Mouse (Mus musculus) left cerebral cortex, postnatal 10 days (tissue): ENCODE measurements around the gene Erap1. TPM values are rescaled to one million over a fixed set of nuclear protein-coding genes. Genes with fewer than 3 reads are reported as not detected.
"Not testable (repeated sequence)": the region's sequence is repeated elsewhere in the genome, so short reads cannot be mapped to it uniquely, and the experiment has no call there.

Source experiments
- DNase-seq, 2 experiments: peaks; one replicate each; pipeline ENCODE4 v3.0.0; 2021 to 2022; ENCODE audit warnings: low spot score in 2 of 2, mixed read lengths in 1 of 2; ENCODE audit errors: extremely low spot score in 1 of 2
- intact Hi-C: fragments of 180-260 bp; cut with DNase I; formaldehyde crosslinking; loops from one replicate; pipeline ENCODE4 v1.15.1; 2025
- total RNA-seq, 2 experiments: library from RNA; stranded (reverse); gene quantifications; 2 replicates each; pipeline ENCODE4 v1.2.3; 2021

Gene Erap1
- 10 to 100 TPM in 1 of 2 experiments, 1 to 10 TPM in 1; 9.9 to 10.5 TPM for total RNA-seq

DNA sequence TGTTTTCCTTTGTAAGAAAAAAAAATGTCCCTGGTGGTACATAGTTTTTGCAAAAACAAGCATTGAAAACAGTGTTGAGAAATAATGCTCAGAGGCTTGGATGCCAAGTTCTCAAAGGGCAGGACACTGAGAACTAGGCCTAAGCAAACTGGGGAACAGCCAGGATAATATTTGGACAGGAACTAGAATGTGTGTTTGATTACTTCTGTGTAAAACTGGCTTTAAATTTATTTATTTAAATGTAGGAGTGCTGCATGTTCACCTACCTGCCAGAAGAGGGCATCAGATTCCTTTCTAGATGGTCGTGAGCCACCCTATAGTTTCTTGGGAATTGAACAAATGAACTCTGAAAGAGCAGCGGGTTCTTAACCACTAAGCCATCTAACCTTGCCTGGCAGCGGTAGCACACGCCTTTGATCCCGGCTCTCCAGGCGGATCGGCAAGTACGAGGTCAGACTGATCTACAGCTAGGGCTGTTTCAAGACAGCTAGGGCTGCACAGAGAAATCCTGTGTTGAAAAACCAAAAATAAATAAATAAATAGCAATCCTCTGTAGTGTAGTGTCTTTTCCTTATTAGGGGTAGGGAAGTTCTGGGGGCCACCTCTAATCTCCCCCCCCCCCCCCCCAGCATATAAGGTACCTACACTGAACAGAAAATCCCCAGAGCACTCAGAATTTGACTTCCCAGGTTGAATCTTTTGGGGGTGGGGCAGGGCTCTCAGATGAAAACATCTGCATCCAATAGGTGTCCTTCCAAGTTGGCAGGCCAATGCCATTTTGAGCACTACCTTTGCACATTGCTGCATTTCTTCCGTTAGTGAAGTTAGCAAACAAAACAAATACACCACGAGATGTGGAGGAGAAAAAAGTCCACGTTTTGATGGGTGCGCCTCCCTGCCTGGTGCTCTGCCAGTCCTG lies at the start of gene Erap1:
TSS of gene Erap1 (plus strand) at position 776 of the 919 bp plus-strand sequence.
- intact Hi-C loops: loop anchor here (1.0 to 5.0 kb wide), 2 partner anchors 215 to 563 kb away; no protein-coding TSS in a partner anchor

DNA sequence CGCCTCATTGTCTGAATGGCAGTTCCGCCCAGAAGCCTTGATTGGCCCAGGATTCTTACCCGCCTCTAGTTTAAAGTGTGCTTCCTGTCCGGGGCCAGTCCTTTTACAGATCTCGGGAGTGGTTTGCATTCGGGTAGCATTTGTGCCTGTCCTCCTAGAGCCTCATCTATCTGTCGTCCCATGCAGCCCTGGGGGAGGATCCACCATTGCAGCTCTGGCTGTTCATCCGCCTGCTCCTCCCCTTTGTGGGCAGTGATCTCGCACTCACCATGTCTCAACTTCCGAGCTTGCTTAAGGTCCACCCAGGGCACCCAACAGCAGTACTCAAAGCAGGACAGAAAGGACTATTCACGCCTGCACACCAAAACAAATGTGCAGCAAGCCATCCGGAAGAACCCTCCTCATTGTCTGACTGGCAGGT lies 48.0 kb upstream of the Erap1 start:
- peak in 1 of 2 experiments; percentile 20 for DNase-seq
- intact Hi-C loops: not testable (repeated sequence)

More for the DNA sequence above, at the start of gene Erap1:
- DNase-seq: peak; percentile 22 to 50

DNA sequence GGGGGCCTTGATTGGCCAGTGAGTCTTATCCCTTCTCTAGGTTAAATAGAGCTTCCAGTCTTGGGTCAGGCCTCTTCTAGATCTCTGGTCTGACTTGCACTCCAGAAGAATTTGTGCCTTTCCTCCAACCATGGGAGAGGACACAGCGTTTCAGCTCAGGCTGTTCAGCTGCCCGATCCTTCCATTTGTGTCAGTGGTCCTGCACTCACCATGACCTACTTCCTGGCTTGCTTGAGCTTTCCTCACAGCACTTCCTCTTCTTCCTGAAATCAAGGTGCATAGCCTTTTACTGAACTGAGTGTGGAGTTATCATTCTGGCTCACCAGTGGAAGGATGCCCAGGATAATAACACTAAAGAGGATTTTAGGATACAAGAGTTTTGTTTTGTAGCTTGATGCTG lies 47.5 kb upstream of the Erap1 start:
- intact Hi-C loops: not testable (repeated sequence)

DNA sequence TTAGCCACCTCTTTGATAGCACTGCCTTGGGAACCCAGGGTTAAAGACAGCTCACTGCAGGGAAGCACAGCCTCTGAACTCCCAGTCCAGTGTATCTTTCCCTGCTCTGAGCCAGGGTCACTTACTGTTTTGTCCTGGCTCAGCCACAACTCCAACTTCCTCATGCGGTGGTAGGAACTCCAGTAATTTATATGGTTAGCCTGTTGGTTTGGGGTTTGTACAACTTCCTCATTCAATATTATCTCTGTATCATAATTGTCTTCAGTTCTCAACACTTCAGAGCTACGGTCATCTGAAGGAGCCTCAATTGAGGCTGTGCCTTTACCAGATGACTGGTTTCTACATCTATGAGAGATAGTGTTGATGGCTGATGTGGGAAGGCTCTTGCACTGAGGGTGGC lies 42.3 kb upstream of the Erap1 start:
- DNase-seq, intact Hi-C loops: not testable (repeated sequence)

More for the DNA sequence above, 47.5 kb upstream of the Erap1 start:
- DNase-seq: not testable (repeated sequence)

DNA sequence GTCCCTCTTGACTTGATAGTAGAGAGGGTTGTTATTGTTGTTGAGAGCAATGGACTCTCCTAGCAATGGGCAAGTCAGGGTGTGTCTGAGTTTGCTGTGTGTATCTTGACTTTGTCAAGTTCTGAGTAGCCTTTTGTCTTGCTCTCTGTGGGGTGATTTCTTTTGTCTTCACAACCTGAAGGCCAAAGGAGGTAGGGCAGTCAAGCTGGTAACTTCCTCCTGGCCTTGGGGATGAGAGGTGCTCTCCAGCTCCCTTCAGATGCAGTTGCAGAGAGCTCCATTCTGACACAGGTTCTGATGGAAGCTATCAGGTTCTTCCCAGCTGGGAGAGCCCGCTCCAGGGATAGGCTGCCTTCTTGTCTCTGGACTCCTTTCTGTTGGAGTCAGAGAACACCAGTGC lies 37.6 kb upstream of the Erap1 start:
- DNase-seq, intact Hi-C loops: not testable (repeated sequence)

DNA sequence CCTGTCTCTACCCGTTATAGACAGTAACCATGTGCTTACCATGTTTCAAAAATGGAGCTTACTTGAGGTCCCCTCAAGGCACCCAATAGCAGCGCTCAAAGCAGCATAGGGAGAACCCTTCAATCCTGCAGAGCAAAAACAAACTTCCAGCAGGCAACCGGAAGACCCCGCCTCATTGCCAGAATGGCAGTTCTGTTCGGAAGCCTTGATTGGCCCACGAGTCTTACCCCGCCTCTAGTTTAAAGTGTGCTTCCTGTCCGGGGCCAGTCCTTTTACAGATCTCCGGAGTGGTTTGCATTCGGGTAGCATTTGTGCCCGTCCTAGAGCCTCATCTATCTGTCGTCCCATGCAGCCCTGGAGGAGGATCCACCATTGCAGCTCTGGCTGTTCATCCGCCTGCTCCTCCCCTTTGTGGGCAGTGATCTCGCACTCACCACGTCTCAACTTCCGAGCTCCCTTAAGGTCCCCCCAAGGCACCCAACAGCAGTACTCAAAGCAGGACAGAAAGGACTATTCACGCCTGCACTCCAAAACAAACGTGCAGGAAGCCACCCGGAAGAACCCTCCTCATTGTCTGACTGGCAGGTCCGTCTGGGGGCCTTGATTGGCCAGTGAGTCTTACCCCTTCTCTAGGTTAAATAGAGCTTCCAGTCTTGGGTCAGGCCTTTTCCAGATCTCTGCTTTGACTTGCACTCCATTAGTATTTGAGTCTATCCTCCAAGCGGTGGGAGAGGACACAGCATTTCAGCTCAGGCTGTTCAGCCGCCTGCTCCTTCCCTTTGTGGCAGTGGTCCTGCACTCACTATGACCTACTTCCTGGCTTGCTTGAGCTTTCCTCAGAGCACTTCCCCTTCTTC lies 22.0 kb upstream of the Erap1 start:
- intact Hi-C loops: not testable (repeated sequence)
- DNase-seq: peak; percentile 86

DNA sequence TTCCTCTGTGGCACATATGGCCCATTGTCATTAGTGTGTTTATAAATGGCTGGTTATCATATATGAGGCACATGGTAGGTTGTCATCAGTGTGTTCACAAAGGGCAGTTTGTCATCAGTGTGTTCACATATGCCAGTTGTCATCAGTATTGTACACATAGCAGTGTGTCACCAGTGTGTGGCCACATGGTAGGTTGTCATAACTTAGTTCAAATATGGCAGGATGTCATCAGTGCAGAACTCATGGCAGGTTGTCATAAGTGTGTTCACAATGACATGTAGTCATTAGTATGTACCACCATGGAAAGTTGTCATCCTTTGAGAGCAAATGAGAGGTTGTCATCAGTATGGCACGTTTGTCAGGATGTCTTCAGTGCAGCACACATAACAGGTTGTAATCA lies 7.0 kb upstream of the Erap1 start:
- intact Hi-C loops: no loop called here
- no peak for DNase-seq

DNA sequence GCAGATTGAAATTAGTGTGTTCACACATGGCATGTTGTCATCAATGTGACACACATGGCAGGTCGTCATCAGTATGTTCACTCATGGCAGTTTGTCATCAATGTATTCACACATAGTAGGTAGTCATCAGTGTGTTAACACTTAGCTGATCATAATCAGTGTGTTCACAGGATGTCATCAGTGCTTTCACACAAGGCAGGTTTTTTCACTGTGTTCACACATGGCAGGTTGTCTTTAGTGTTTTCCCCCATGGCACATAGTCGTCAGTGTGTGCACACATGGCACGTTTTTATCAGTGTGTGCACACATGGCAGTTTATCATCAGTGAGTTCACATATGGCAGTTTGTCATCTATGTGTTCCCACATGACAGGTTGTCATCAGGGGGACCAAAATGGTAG lies 6.5 kb upstream of the Erap1 start:
- no peak for DNase-seq
- intact Hi-C loops: no loop called here

DNA sequence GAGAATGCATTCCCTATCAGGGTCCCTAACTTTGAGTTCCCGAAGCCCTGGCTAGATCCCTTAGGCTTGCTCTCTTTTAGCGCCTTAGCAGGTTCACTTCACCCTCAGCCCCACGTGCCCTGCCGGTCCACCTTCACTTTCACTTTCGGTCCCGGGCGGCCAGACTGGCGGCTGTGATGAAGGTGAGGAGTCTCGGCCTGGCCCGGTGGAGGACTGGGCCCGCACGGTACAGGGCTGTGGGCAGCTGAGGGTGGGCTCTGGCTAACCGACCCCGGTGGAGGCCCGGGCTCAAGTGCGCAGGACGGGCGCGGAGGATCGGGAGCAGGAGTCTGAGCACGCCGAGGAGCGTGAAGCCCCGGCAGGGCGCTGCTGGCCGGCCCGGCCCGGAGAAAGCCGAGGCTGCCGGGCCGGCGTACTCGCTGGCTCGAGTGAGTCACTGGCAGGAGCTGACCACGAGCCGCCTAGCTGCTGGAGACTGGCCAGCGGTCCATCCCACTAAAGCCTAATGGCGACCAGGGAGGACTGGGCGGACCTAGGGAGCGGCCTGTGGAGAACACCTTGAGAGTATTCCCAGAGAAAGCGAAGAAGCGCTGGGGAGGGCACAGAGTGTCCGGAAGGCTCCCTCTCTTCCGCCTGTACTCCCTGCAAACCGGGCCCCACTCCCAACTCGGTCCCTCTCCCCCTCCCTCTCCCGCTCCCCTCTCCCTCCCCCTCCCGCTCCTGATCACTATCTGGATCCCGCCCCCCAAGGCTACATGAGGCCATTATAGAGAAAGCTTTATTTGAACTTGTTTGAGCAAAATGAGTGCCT lies 549 bp downstream of the Erap1 start:
- peak; percentile 33 to 89 for DNase-seq
- intact Hi-C loops: loop anchor here (1.0 to 5.0 kb wide), 2 partner anchors 214 to 562 kb away; no protein-coding TSS in a partner anchor

DNA sequence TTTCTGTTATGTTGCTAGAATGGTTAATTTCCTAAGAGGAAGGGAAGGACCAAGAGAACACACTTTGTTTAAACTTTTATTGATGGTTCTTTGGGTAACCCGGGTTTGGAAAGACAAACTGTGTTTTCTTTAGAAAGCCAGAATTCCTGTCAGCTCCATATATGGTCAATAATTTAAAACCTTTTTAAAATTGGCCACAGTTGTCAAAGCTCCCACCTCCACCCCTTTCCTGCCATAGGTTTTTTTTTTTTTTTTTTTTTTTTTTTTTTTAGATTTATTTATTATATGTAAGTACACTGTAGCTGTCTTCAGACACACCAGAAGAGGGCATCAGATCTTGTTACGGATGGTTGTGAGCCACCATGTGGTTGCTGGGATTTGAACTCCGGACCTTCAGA lies 1.2 kb downstream of the Erap1 start:
- DNase-seq, intact Hi-C loops: not testable (repeated sequence)

DNA sequence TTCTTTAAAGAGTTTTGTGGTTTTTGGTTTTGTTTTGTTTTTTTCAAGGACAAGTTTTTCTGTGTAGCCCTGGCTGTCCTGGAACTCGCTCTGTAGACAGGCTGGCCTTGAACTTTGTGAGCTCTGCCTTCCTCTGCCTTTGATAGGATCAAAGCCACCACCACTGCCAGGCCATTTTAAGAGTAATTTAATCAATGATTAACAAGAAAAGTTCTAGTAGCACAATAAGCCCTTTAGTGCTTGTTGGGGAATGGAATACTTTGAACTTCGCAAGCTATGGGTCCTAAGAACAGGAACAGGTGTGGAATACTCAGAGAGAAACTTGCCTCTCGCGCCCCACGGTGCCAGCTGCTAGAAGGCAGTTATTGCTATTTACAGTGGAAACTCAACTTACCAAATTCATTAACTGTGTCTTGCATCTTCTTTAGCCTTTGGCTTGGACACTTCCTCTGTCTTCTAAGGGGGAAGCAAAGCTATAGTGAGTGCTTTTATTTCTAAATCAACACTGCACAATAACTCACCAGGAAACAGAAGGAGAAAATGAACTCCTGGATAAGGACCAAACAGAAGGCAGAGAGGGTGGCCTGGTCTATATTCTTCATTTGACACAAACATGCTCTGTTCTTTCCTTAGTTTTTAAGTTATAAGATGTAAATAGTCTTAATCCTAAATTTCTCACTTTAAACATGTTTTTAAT lies 56.3 kb downstream of the Erap1 start:
- intact Hi-C loops: no loop called here

DNA sequence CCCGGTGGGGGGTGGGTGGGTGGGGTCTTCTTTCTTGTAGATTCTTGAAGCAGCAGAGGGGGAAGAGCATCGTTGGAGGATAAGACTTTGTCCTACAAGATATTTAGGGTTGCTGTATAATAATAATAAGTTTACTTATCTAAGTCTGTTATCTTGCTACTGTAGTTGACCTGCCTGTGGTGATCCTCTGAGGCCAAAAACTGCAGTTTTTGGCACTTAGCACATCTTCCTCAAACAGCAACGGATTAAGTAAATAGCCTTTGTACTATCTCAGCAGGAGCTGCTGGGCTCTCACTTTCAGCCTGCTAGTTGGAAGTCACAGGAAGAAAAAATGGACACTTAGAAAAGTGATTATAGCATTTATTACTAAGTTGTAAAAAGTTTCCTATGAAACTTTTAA lies 56.9 kb downstream of the Erap1 start:
- no peak for DNase-seq
- intact Hi-C loops: no loop called here

More for the DNA sequence above, 56.3 kb downstream of the Erap1 start:
- no peak for DNase-seq

DNA sequence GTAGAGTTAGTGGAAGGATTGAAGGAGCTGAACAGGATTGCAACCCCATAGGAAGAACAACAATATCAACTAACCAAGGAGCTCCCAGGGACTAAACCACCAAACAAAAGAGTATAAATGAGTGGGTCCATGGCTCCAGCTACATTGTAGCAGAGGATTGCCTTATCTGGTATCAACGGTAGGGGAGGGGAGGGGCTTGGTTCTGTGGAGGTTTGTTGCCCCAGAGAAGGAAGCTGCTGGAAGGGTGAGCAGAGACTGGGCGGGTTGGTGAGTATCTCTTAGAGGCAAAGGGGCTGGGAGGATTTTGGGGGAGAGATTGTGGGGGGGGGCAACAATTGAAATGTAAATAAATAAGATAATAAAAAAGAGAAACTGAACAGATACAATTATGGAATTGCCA lies 79.6 kb downstream of the Erap1 start:
- intact Hi-C loops: no loop called here
- no peak for DNase-seq

DNA sequence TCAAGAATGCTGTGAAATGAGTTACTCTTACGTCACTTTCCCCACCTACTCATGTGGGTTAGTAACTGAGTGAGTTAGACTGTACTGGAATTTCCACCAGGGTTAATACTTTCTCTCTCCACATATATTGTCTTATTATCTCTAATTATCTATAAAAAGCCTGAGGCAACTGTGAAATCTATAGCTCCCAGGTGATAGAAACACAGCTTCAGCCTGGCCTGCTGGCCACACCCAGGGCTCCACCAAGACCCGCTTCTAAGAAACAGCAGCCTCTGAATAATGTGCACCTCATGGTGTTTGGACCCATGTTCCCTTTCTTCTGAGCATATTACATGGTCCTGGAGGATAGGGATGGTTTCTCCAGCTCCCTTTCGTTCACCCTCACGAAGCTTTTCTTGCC lies 94.4 kb downstream of the Erap1 start:
- intact Hi-C loops: no loop called here

DNA sequence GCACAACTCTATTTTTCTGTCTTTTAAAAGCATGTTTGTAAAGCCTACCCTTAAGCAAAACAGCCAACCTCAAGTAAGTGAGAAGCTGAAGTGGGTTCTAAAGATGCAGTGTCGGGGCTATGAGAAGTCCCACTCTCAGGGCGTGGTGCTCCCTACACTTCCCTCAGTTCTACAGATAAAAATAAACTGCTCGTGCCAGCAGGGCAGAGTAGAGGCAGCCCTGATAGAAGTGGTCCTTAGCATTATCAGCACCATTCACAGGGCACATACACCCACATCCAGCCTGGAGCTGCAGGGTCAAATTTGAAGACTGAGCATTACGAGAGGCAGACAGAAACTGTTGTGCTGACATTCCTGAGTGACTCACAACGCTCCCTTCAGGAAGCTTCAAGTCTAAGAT lies 96.5 kb downstream of the Erap1 start:
- DNase-seq: no peak
- intact Hi-C loops: no loop called here

More for the DNA sequence above, 94.4 kb downstream of the Erap1 start:
- DNase-seq: no peak

DNA sequence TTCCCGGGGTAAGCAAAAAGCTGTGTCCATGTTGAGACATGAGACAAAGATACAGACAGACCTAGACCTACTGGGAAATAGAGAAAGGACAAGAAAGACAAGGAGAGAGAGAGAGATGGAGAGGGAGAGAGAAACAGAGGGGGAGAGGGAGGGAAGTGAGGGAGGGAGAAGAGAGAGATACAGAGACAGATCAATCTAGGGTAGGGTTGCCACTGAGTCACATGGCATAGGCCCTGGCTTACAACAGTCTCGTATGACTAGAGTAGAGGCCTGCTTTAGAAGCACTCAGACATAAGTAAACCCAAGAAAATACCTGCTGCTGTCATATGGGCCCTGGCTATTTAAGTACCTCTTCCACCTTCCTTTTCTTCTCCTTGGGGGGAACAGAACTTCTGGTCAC lies 97.0 kb downstream of the Erap1 start:
- intact Hi-C loops: no loop called here
- no peak for DNase-seq
